Mouse (Mus musculus) hindbrain, embryonic 16.5 days (tissue): ENCODE data around the gene Mycbpap. TPM values are rescaled to one million over a fixed set of nuclear protein-coding genes. Genes with fewer than 3 reads are reported as not detected.

Experiments
- polyA plus RNA-seq: library from polyadenylated mRNA; unstranded; fragments of >200 nt; fragmentation: Nextera tagmentation; extraction: Ambion mirVana; gene quantifications from 2 replicates; pipeline ENCODE4 v1.2.1, GENCODE M21; 2015

Gene Mycbpap
- polyA plus RNA-seq, 1 experiment from 2014 or later, result 3.7 TPM

Other genes with a start within 250 kb of the Mycbpap start
- 0.86 TPM in 1 of 2 replicates, not detected in the other for gene Gm21885, start 239.9 kb downstream of the Mycbpap start, polyA plus RNA-seq
- gene Luc7l3, start 199.8 kb downstream of the Mycbpap start, polyA plus RNA-seq, result 110 and 113 TPM in 2 replicates
- gene Ankrd40, start 193.7 kb downstream of the Mycbpap start, polyA plus RNA-seq, result 9.2 and 9.4 TPM in 2 replicates
- gene Abcc3, start 128.7 kb downstream of the Mycbpap start, polyA plus RNA-seq, result 0.91 and 1.3 TPM in 2 replicates
- 15.1 and 20.5 TPM in 2 replicates for gene Cacna1g, start 47.5 kb downstream of the Mycbpap start, polyA plus RNA-seq
- gene Spata20, start 35.6 kb downstream of the Mycbpap start, polyA plus RNA-seq, result 0.64 and 0.81 TPM in 2 replicates
- gene Epn3, start 21.8 kb downstream of the Mycbpap start, polyA plus RNA-seq, result 2.8 and 3.0 TPM in 2 replicates
- gene Rsad1, start 27.5 kb upstream of the Mycbpap start, polyA plus RNA-seq, result 10.0 and 11.7 TPM in 2 replicates
- 0.39 and 0.72 TPM in 2 replicates for gene Chad, start 43.3 kb upstream of the Mycbpap start, polyA plus RNA-seq
- 1.8 and 2.3 TPM in 2 replicates for gene Acsf2, start 80.1 kb upstream of the Mycbpap start, polyA plus RNA-seq
- gene Lrrc59, start 108.0 kb upstream of the Mycbpap start, polyA plus RNA-seq, result 153 and 171 TPM in 2 replicates
- gene Mrpl27, start 132.0 kb upstream of the Mycbpap start, polyA plus RNA-seq, result 141 and 157 TPM in 2 replicates
- gene Eme1, start 132.2 kb upstream of the Mycbpap start, polyA plus RNA-seq, result 3.5 and 4.4 TPM in 2 replicates
- 13.0 and 14.4 TPM in 2 replicates for gene Xylt2, start 155.8 kb upstream of the Mycbpap start, polyA plus RNA-seq
- gene Gm11541, start 182.8 kb upstream of the Mycbpap start, polyA plus RNA-seq, result 0.27 and 0.35 TPM in 2 replicates
- 0.26 TPM in 1 of 2 replicates, not detected in the other for gene Cdc34b, start 220.0 kb upstream of the Mycbpap start, polyA plus RNA-seq